Mouse (Mus musculus) heart, adult 2 months (tissue): Measurements from ENCODE around the gene Trpm3. TPM values are rescaled to one million over a fixed set of nuclear protein-coding genes. Genes with fewer than 3 reads are reported as not detected.

ENCODE experiments used
- DNase-seq, 2 experiments: peaks; one replicate each; pipeline ENCODE4 v3.0.0; 2021
- H3K27ac ChIP-seq: fragments of 200-600 bp; 2 replicates; pipeline ENCODE4 v1.8.1; 2022
- H3K27me3 ChIP-seq: fragments of 200-500 bp; 2 replicates; pipeline ENCODE4 v1.6.1; 2012; ENCODE audit warnings: mild to moderate bottlenecking, low read length, inconsistent platforms, mixed read lengths; ENCODE audit not compliant: control insufficient read depth, insufficient read depth
- H3K36me3 ChIP-seq: fragments of 200-500 bp; 2 replicates; pipeline ENCODE4 v1.6.1; 2012; ENCODE audit warnings: low read length, inconsistent platforms; ENCODE audit not compliant: control insufficient read depth, insufficient read depth
- H3K4me1 ChIP-seq: fragments of 200-500 bp; 2 replicates; pipeline ENCODE4 v1.6.1; 2011; ENCODE audit warnings: low read length; ENCODE audit not compliant: control insufficient read depth, insufficient read depth
- H3K4me3 ChIP-seq: fragments of 200-600 bp; 2 replicates; pipeline ENCODE4 v1.8.1; 2022
- H3K79me2 ChIP-seq: fragments of 200-500 bp; replicated peaks from 2 replicates; pipeline ENCODE4 v1.6.1; 2012; ENCODE audit warnings: mild to moderate bottlenecking, inconsistent platforms, low read length, moderate library complexity, mixed read lengths; ENCODE audit not compliant: control insufficient read depth, insufficient read depth
- H3K9ac ChIP-seq: fragments of 200-500 bp; 2 replicates; pipeline ENCODE4 v1.6.1; 2012; ENCODE audit warnings: low read depth, mild to moderate bottlenecking, control low read depth, inconsistent platforms, low read length, mixed read lengths
- CTCF ChIP-seq: fragments of 200-600 bp; IDR thresholded peaks from 2 replicates; pipeline ENCODE4 v1.8.1; 2022; ENCODE audit warnings: antibody characterized with exemption, mild to moderate bottlenecking, moderate library complexity
- EP300 ChIP-seq: fragments of 200-500 bp; IDR thresholded peaks from 2 replicates; pipeline ENCODE4 v1.6.1; 2011; ENCODE audit warnings: low read depth, low read length, control low read depth; ENCODE audit not compliant: insufficient read depth
- POLR2A ChIP-seq: fragments of 200-500 bp; IDR thresholded peaks from 2 replicates; pipeline ENCODE4 v1.6.1; 2011; ENCODE audit warnings: mild to moderate bottlenecking, low read depth, low read length, control low read depth; ENCODE audit not compliant: insufficient read depth
- WGBS: fragments of 180-500 bp; shearing (Covaris S2); methylation state at CpG from one replicate; pipeline ENCODE4 v1.1.7; 2018; 5-methylcytosine and 5-hydroxymethylcytosine counted together
- intact Hi-C: fragments of 180-260 bp; cut with DNase I; formaldehyde crosslinking; loops from one replicate; pipeline ENCODE4 v1.15.1; 2025
- polyA plus RNA-seq: library from polyadenylated mRNA; depleted of rRNA; stranded (reverse); fragments of >200 nt; gene quantifications from 2 replicates; pipeline ENCODE4 v1.2.3, GENCODE M21; 2012
- total RNA-seq, 2 experiments: library from RNA; stranded (reverse); gene quantifications; 2 replicates each; pipeline ENCODE4 v1.2.3; 2021

The Trpm3 gene
- total and polyA plus RNA-seq, 3 experiments = 0.51 to 1.1 (median 0.81) TPM

DNA sequence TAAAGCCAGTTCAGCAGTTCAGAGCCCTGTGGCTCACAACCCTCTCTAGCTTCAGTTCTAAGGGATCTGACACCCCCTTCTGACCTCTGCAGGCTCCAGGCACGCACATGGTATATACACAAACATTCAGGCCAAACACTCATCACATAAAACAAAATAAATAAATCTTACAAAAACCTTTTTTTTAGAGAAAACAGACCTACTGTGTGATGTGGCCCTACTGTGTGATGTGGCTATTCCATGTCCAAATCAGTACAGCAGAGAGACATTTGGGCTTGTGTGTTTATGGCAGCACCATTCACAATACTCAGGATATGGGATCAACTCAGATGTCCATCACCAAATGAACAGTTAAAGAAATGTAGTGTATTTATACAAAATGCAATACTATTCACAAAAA is 741.4 kb downstream of the Trpm3 start:
- no peak overlapping the region for H3K4me3 ChIP-seq
- no peak for DNase-seq
- WGBS = 52% methylated on average over 1 of the region's 1 CpGs
- no peaks in the 10 kb centered on the region for H3K36me3 ChIP-seq
- H3K27me3 ChIP-seq = no peaks in the 10 kb centered on the region
- intact Hi-C loops = no loop called here
- no peak overlapping the region for H3K27ac ChIP-seq
- no peak overlapping the region for H3K9ac ChIP-seq
- H3K4me1 ChIP-seq = peaks cover 1% of the 10 kb centered on the region; the same call in 1 of the 2 replicates
- TF ChIP-seq CTCF (no peak), EP300 (no peak), POLR2A (no peak)
- no peaks in the 10 kb centered on the region for H3K79me2 ChIP-seq

DNA sequence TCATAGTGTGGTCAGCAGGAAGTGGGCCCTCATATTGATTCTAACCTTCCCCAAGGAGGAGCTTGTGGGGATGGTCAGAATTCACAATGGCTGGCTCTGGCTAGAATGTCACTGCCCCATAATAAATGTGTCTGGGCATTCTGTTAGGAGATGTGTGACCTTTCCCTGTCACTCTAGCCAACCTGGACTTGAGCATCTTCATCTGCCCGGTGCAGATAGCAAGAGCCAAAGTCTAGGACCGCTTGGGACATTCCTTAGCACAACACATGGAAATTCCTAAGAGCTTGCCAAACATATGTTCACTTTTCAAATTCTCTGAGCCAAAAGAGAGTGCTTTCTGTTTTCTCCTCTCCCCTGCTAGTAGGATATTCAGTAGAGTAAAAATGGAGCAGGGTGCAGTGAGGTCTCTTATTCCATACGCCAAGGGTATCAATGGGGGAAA is 743.8 kb downstream of the Trpm3 start:
- no peak for DNase-seq
- H3K27me3 ChIP-seq = no peaks in the 10 kb centered on the region
- H3K79me2 ChIP-seq = no peaks in the 10 kb centered on the region
- TF ChIP-seq CTCF (no peak), POLR2A (no peak), EP300 (no peak)
- H3K4me1 ChIP-seq = peaks cover 1% of the 10 kb centered on the region; the same call in 1 of the 2 replicates
- no peaks in the 10 kb centered on the region for H3K36me3 ChIP-seq
- WGBS = 35% methylated on average over 3 of the region's 3 CpGs
- H3K4me3 ChIP-seq = no peak overlapping the region
- H3K27ac ChIP-seq = no peak overlapping the region
- no peak overlapping the region for H3K9ac ChIP-seq
- intact Hi-C loops = no loop called here

DNA sequence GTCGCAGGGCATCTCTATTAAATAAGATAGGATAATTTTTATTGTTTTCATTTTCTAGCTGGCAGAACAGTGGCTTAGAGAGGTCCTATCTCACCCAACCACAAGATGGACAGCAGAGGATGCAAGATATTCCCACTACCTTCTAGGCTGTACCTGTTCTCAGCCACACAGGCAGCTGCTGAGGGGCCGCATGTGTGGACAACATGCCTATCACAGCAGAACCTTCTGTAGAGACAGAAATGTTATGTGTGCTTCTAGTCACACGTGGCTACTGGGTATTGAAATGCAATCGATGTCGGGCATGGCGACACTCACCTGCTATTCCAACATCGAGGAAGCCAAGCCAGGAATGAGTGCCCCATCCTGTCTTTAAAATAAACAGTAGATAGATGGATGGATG is 744.3 kb downstream of the Trpm3 start:
- Histone ChIP-seq H3K79me2 (no peaks in the 10 kb centered on the region), H3K27me3 (no peaks in the 10 kb centered on the region), H3K27ac (no peak overlapping the region), H3K36me3 (no peaks in the 10 kb centered on the region), H3K4me1 (peaks cover 1% of the 10 kb centered on the region; the same call in 1 of the 2 replicates), H3K9ac (no peak overlapping the region), H3K4me3 (no peak overlapping the region)
- DNase-seq = no peak
- intact Hi-C loops = no loop called here
- 79% methylated on average over 7 of the region's 7 CpGs for WGBS
- TF ChIP-seq POLR2A (no peak), CTCF (no peak), EP300 (no peak)

DNA sequence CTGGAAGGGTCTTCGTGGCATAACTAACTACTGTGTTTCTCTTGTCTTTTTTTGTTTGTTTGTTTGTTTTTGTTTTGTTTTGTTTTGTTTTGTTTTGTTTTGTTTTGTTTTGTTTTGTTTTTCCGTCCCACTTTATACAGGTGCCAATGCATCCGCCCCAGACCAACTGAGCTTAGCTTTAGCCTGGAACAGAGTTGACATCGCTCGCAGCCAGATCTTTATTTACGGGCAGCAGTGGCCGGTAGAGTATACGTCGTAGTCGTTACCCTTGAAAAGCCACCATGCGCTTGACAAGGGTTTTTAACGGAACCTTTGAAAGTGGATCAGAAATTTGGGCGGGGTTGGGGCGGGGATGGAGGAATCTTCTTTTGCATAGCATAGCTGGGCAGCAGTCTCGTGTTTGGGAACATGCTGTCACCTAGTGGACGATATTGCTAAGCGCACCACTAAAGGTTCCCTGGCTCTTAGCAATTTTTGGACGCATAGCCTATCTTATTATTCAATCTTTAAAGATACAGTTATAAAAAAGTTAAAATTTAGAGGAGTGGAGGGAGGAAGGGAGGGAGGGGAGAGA is 745.0 kb downstream of the Trpm3 start:
- WGBS = 24% methylated on average over 18 of the region's 18 CpGs

GRCm38 (mm10) chr19:22884357-22884756 is 745.5 kb downstream of the Trpm3 start:
- TF ChIP-seq EP300 (no peak), CTCF (no peak), POLR2A (no peak)

More for the DNA sequence above, 745.0 kb downstream of the Trpm3 start:
- Histone ChIP-seq H3K4me3 (no peak overlapping the region), H3K27ac (no peak overlapping the region), H3K9ac (no peak overlapping the region), H3K4me1 (peaks cover 1% of the 10 kb centered on the region; the same call in 1 of the 2 replicates), H3K79me2 (no peaks in the 10 kb centered on the region), H3K27me3 (no peaks in the 10 kb centered on the region), H3K36me3 (no peaks in the 10 kb centered on the region)
- DNase-seq = peak; percentile 27 to 36
- intact Hi-C loops = loop anchor here (1.0 to 2.0 kb wide), 2 partner anchors 331 to 547 kb away; no protein-coding TSS in a partner anchor
- TF ChIP-seq POLR2A (no peak), EP300 (peak; percentile 75; the same call in 1 of the 2 replicates), CTCF (peak; percentile 84)

DNA sequence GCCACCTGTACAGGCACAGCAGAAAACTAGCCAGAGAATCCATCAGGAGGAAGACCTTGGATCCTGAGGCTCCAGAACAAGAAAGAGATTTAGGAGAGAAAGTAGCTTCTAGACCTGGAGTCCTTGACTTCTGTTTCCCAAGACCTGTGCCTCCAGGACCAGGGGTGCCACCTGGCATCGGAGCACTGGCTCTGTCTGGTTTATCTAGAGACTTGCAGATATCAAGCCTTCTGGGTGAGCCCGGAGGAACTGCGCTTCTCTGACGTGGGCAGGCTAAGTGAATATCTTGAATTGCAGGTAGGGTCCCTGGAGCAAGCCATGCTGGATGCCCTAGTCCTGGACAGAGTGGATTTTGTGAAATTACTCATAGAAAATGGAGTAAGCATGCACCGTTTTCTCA is 746.2 kb downstream of the Trpm3 start:
- 95% methylated on average over 5 of the region's 5 CpGs for WGBS
- TF ChIP-seq POLR2A (no peak), EP300 (no peak), CTCF (no peak)

More at GRCm38 (mm10) chr19:22884357-22884756, 745.5 kb downstream of the Trpm3 start:
- Histone ChIP-seq H3K27me3 (no peaks in the 10 kb centered on the region), H3K4me1 (peaks cover 1% of the 10 kb centered on the region; the same call in 1 of the 2 replicates), H3K9ac (no peak overlapping the region), H3K27ac (no peak overlapping the region), H3K79me2 (no peaks in the 10 kb centered on the region), H3K36me3 (no peaks in the 10 kb centered on the region), H3K4me3 (no peak overlapping the region)
- intact Hi-C loops = loop anchor here (1.0 to 2.0 kb wide), 2 partner anchors 332 to 547 kb away; no protein-coding TSS in a partner anchor
- 52% methylated on average over 11 of the region's 11 CpGs for WGBS
- no peak for DNase-seq

More for the DNA sequence above, 746.2 kb downstream of the Trpm3 start:
- H3K4me1 ChIP-seq = peaks cover 1% of the 10 kb centered on the region; the same call in 1 of the 2 replicates
- DNase-seq = no peak
- H3K4me3 ChIP-seq = no peak overlapping the region
- H3K27ac ChIP-seq = no peak overlapping the region
- no peaks in the 10 kb centered on the region for H3K79me2 ChIP-seq
- intact Hi-C loops = loop anchor here (2.0 kb wide), 1 partner anchor 332 kb away; no protein-coding TSS in a partner anchor
- H3K9ac ChIP-seq = no peak overlapping the region
- H3K27me3 ChIP-seq = no peaks in the 10 kb centered on the region
- H3K36me3 ChIP-seq = no peaks in the 10 kb centered on the region
